Mouse (Mus musculus): ENCODE data around the gene Fmnl2. TPM values are rescaled to one million over a fixed set of nuclear protein-coding genes. Genes with fewer than 3 reads are reported as not detected.

Gene Fmnl2
- polyA plus RNA-seq, 1 experiment from 2014 or later: 1.9 TPM

- Histone ChIP-seq H3K9ac (ENCODE audit: low read depth, low read length) (no peak overlapping the region), H3K36me3 (ENCODE audit: control insufficient read depth, insufficient read depth) (no peaks in the 10 kb centered on the region), H3K4me3 (ENCODE audit: low read depth, low read length) (no peak overlapping the region), H3K4me2 (replicated peaks; ENCODE audit: low read depth) (no peak overlapping the region), H3K27me3 (replicated peaks; ENCODE audit: control insufficient read depth, insufficient read depth, low read length) (no peaks in the 10 kb centered on the region), H3K27ac (ENCODE audit: low read depth, low read length) (no peak overlapping the region), H3K9me3 (ENCODE audit: control insufficient read depth) (no peaks in the 10 kb centered on the region), H3K4me1 (replicated peaks; ENCODE audit: control insufficient read depth, insufficient read depth, low read length) (no peaks in the 10 kb centered on the region)
- ATAC-seq: no peak
- 89% methylated on average over 12 of the region's 12 CpGs for WGBS
- TF ChIP-seq CTCF (IDR thresholded peaks at IDR 0.05; ENCODE audit: low read depth): no peak
Observed at GRCm38 (mm10) chr2:52966820-52967460, 109.3 kb downstream of the Fmnl2 start.

GRCm38 (mm10) chr2:52967461-52967823, 109.8 kb downstream of the Fmnl2 start:
- H3K4me3 ChIP-seq (ENCODE audit: low read depth, low read length): no peak overlapping the region
- H3K36me3 ChIP-seq (ENCODE audit: control insufficient read depth, insufficient read depth): no peaks in the 10 kb centered on the region
- no peak overlapping the region for H3K27ac ChIP-seq (ENCODE audit: low read depth, low read length)
- no peaks in the 10 kb centered on the region for H3K4me1 ChIP-seq (replicated peaks; ENCODE audit: control insufficient read depth, insufficient read depth, low read length)
- H3K4me2 ChIP-seq (replicated peaks; ENCODE audit: low read depth): no peak overlapping the region
- no peak for TF ChIP-seq CTCF (IDR thresholded peaks at IDR 0.05; ENCODE audit: low read depth)
- H3K9me3 ChIP-seq (ENCODE audit: control insufficient read depth): no peaks in the 10 kb centered on the region
- H3K9ac ChIP-seq (ENCODE audit: low read depth, low read length): no peak overlapping the region
- no peak for ATAC-seq
- WGBS: 95% methylated on average over 5 of the region's 5 CpGs
- no peaks in the 10 kb centered on the region for H3K27me3 ChIP-seq (replicated peaks; ENCODE audit: control insufficient read depth, insufficient read depth, low read length)

GRCm38 (mm10) chr2:52968884-52969283, 111.2 kb downstream of the Fmnl2 start:
- no peak overlapping the region for H3K9ac ChIP-seq (ENCODE audit: low read depth, low read length)
- H3K9me3 ChIP-seq (ENCODE audit: control insufficient read depth): no peaks in the 10 kb centered on the region
- H3K4me3 ChIP-seq (ENCODE audit: low read depth, low read length): no peak overlapping the region
- no peaks in the 10 kb centered on the region for H3K27me3 ChIP-seq (replicated peaks; ENCODE audit: control insufficient read depth, insufficient read depth, low read length)
- H3K4me2 ChIP-seq (replicated peaks; ENCODE audit: low read depth): no peak overlapping the region
- 70% methylated on average over 2 of the region's 2 CpGs for WGBS
- H3K27ac ChIP-seq (ENCODE audit: low read depth, low read length): no peak overlapping the region
- no peak for TF ChIP-seq CTCF (IDR thresholded peaks at IDR 0.05; ENCODE audit: low read depth)
- no peak for ATAC-seq
- H3K4me1 ChIP-seq (replicated peaks; ENCODE audit: control insufficient read depth, insufficient read depth, low read length): no peaks in the 10 kb centered on the region
- no peaks in the 10 kb centered on the region for H3K36me3 ChIP-seq (ENCODE audit: control insufficient read depth, insufficient read depth)

- WGBS: 91% methylated on average over 6 of the region's 6 CpGs
Observed at GRCm38 (mm10) chr2:52974056-52974455, 116.4 kb downstream of the Fmnl2 start.

GRCm38 (mm10) chr2:52974776-52975175, 117.1 kb downstream of the Fmnl2 start:
- H3K9me3 ChIP-seq (ENCODE audit: control insufficient read depth): no peaks in the 10 kb centered on the region
- H3K36me3 ChIP-seq (ENCODE audit: control insufficient read depth, insufficient read depth): no peaks in the 10 kb centered on the region
- H3K4me2 ChIP-seq (replicated peaks; ENCODE audit: low read depth): no peak overlapping the region
- H3K27ac ChIP-seq (ENCODE audit: low read depth, low read length): no peak overlapping the region
- no peak for ATAC-seq
- WGBS: 69% methylated on average over 1 of the region's 1 CpGs
- H3K4me3 ChIP-seq (ENCODE audit: low read depth, low read length): no peak overlapping the region
- H3K9ac ChIP-seq (ENCODE audit: low read depth, low read length): no peak overlapping the region
- no peak for TF ChIP-seq CTCF (IDR thresholded peaks at IDR 0.05; ENCODE audit: low read depth)
- H3K4me1 ChIP-seq (replicated peaks; ENCODE audit: control insufficient read depth, insufficient read depth, low read length): peaks cover 3% of the 10 kb centered on the region; the same call in 1 of the 2 replicates
- no peaks in the 10 kb centered on the region for H3K27me3 ChIP-seq (replicated peaks; ENCODE audit: control insufficient read depth, insufficient read depth, low read length)

More at GRCm38 (mm10) chr2:52974056-52974455, 116.4 kb downstream of the Fmnl2 start:
- no peak overlapping the region for H3K4me2 ChIP-seq (replicated peaks; ENCODE audit: low read depth)
- H3K4me3 ChIP-seq (ENCODE audit: low read depth, low read length): no peak overlapping the region
- H3K9me3 ChIP-seq (ENCODE audit: control insufficient read depth): no peaks in the 10 kb centered on the region
- H3K9ac ChIP-seq (ENCODE audit: low read depth, low read length): no peak overlapping the region
- no peaks in the 10 kb centered on the region for H3K27me3 ChIP-seq (replicated peaks; ENCODE audit: control insufficient read depth, insufficient read depth, low read length)
- no peaks in the 10 kb centered on the region for H3K36me3 ChIP-seq (ENCODE audit: control insufficient read depth, insufficient read depth)
- H3K27ac ChIP-seq (ENCODE audit: low read depth, low read length): no peak overlapping the region
- ATAC-seq: no peak
- H3K4me1 ChIP-seq (replicated peaks; ENCODE audit: control insufficient read depth, insufficient read depth, low read length): no peaks in the 10 kb centered on the region
- no peak for TF ChIP-seq CTCF (IDR thresholded peaks at IDR 0.05; ENCODE audit: low read depth)

GRCm38 (mm10) chr2:52977921-52978675, 120.4 kb downstream of the Fmnl2 start:
- H3K27me3 ChIP-seq (replicated peaks; ENCODE audit: control insufficient read depth, insufficient read depth, low read length): no peaks in the 10 kb centered on the region
- WGBS: 87% methylated on average over 6 of the region's 6 CpGs

More at GRCm38 (mm10) chr2:52977921-52978675, 120.4 kb downstream of the Fmnl2 start:
- Histone ChIP-seq H3K4me3 (ENCODE audit: low read depth, low read length) (no peak overlapping the region), H3K36me3 (ENCODE audit: control insufficient read depth, insufficient read depth) (no peaks in the 10 kb centered on the region), H3K9me3 (ENCODE audit: control insufficient read depth) (no peaks in the 10 kb centered on the region), H3K9ac (ENCODE audit: low read depth, low read length) (no peak overlapping the region), H3K4me1 (replicated peaks; ENCODE audit: control insufficient read depth, insufficient read depth, low read length) (peaks cover 7% of the 10 kb centered on the region; the same call in 1 of the 2 replicates), H3K4me2 (replicated peaks; ENCODE audit: low read depth) (no peak overlapping the region), H3K27ac (ENCODE audit: low read depth, low read length) (no peak overlapping the region)
- ATAC-seq: no peak
- no peak for TF ChIP-seq CTCF (IDR thresholded peaks at IDR 0.05; ENCODE audit: low read depth)
